Mouse (Mus musculus) heart, adult 2 months (tissue): Measurements from ENCODE around the gene Wdr5.

Experiments used
- CTCF ChIP-seq: fragments of 200-600 bp; IDR thresholded peaks from 2 replicates; pipeline ENCODE4 v1.8.1; 2022; ENCODE audit warnings: antibody characterized with exemption, mild to moderate bottlenecking, moderate library complexity
- EP300 ChIP-seq: fragments of 200-500 bp; IDR thresholded peaks from 2 replicates; pipeline ENCODE4 v1.6.1; 2011; ENCODE audit warnings: low read depth, low read length, control low read depth; ENCODE audit not compliant: insufficient read depth
- POLR2A ChIP-seq: fragments of 200-500 bp; IDR thresholded peaks from 2 replicates; pipeline ENCODE4 v1.6.1; 2011; ENCODE audit warnings: mild to moderate bottlenecking, low read depth, low read length, control low read depth; ENCODE audit not compliant: insufficient read depth

DNA sequence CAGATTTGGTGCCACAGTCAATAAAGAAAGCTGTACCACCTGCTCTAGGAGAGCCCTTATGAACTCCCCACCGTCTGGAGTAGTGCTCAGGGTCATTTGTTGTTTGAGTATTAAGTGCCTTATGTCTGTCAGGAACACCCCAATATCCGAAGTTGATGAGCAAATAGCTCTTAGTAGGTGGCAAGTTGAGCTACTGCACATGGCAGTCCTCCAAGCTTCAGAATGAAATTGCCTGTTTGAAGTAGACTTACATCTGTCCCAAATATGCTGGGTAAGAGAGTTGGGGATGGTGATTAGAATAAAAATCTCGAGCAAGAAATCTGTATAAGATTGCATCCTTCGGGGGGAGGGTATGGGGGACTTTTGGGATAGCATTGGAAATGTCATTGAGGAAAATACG, 24.4 kb downstream of the Wdr5 start:
- TF ChIP-seq POLR2A, result no peak
- no peak for TF ChIP-seq CTCF
- no peak for TF ChIP-seq EP300
